Mouse (Mus musculus): ENCODE measurements at regions not wholly inside any gene's neighbourhood (a gene's known extent, or its start where the extent isn't known, plus 50 kb on each side); places are given as distances from the start of the nearest gene placed in this dataset.
A peak's percentile ranks its signal among the peaks of the same experiment; 100 is the strongest.

DNA sequence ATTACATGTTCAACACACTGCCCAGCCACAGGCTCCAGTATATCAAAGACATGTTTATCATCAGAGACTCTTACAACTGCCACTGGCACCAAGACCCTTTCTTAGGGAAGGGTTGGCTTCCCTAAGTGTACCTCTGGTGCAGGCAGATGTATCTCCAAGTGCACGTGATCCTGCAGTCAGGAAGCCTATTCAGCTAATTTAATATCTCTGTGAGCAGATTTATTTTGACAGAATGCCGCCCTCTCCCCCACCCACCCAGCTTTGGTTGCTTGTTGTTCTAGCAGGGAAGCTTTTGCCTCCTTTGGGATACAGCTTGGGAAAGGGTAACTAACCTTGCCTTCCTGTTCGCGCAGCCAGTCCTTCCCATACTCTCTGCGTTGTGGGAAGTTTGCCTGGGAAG lies 83.5 kb upstream of the Spon1 start:
- WGBS: 75% methylated on average over 5 of the region's 5 CpGs
- H3K4me2 ChIP-seq (ENCODE audit: low read depth, low read length): no peak overlapping the region
- ATAC-seq: no peak
- no peak for DNase-seq (ENCODE audit: low spot score)
- no peaks in the 10 kb centered on the region for H3K4me1 ChIP-seq (ENCODE audit: insufficient read depth, low read length)
- no peaks in the 10 kb centered on the region for H3K9me3 ChIP-seq (ENCODE audit: low read length)
- H3K4me3 ChIP-seq (ENCODE audit: low read length): no peak overlapping the region
- H3K9ac ChIP-seq (replicated peaks; ENCODE audit: low read length): no peak overlapping the region
- H3K36me3 ChIP-seq (ENCODE audit: insufficient read depth, low read length): no peaks in the 10 kb centered on the region
- TF ChIP-seq CTCF (IDR thresholded peaks at IDR 0.05; ENCODE audit: low read depth): no peak
- no peak overlapping the region for H3K27ac ChIP-seq
- H3K27me3 ChIP-seq (ENCODE audit: insufficient read depth, low read length): no peaks in the 10 kb centered on the region

DNA sequence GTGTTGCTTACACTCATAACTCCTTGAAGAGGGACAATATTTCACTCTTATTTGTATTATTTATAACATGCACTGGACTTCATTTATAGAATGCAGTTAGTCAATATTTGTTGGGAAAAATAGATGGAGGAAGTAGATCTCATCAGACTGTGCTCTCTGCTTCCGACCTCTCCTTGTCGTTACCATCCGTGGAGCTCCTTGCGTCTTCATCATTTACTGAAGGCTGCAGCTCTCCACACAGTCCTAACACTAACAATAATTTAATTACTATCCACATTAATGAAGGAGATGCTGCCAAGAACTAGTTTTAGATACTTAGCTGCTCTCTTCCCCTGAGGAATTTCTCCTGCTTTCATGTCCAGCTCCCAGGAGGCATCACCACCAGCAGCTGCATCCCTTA lies 80.4 kb upstream of the Spon1 start:
- Histone ChIP-seq H3K4me2 (ENCODE audit: low read depth, low read length) (no peak overlapping the region), H3K4me3 (ENCODE audit: low read length) (no peak overlapping the region), H3K36me3 (ENCODE audit: insufficient read depth, low read length) (no peaks in the 10 kb centered on the region), H3K27ac (no peak overlapping the region), H3K9me3 (ENCODE audit: low read length) (no peaks in the 10 kb centered on the region), H3K4me1 (ENCODE audit: insufficient read depth, low read length) (no peaks in the 10 kb centered on the region), H3K27me3 (ENCODE audit: insufficient read depth, low read length) (no peaks in the 10 kb centered on the region), H3K9ac (replicated peaks; ENCODE audit: low read length) (no peak overlapping the region)
- no peak for TF ChIP-seq CTCF (IDR thresholded peaks at IDR 0.05; ENCODE audit: low read depth)
- DNase-seq (ENCODE audit: low spot score) (no peak), ATAC-seq (no peak)
- WGBS: 80% methylated on average over 4 of the region's 4 CpGs

GRCm38 (mm10) chr7:113686527-113686926 lies 79.3 kb upstream of the Spon1 start:
- H3K4me1 ChIP-seq (ENCODE audit: insufficient read depth, low read length): no peaks in the 10 kb centered on the region
- no peak overlapping the region for H3K4me2 ChIP-seq (ENCODE audit: low read depth, low read length)
- no peak overlapping the region for H3K9ac ChIP-seq (replicated peaks; ENCODE audit: low read length)
- no peaks in the 10 kb centered on the region for H3K9me3 ChIP-seq (ENCODE audit: low read length)
- peak; percentile 50 for DNase-seq (ENCODE audit: low spot score)
- no peaks in the 10 kb centered on the region for H3K27me3 ChIP-seq (ENCODE audit: insufficient read depth, low read length)
- no peak for TF ChIP-seq CTCF (IDR thresholded peaks at IDR 0.05; ENCODE audit: low read depth)
- no peak overlapping the region for H3K4me3 ChIP-seq (ENCODE audit: low read length)
- H3K36me3 ChIP-seq (ENCODE audit: insufficient read depth, low read length): no peaks in the 10 kb centered on the region
- ATAC-seq: no peak
- 44% methylated on average over 3 of the region's 3 CpGs for WGBS
- no peak overlapping the region for H3K27ac ChIP-seq

DNA sequence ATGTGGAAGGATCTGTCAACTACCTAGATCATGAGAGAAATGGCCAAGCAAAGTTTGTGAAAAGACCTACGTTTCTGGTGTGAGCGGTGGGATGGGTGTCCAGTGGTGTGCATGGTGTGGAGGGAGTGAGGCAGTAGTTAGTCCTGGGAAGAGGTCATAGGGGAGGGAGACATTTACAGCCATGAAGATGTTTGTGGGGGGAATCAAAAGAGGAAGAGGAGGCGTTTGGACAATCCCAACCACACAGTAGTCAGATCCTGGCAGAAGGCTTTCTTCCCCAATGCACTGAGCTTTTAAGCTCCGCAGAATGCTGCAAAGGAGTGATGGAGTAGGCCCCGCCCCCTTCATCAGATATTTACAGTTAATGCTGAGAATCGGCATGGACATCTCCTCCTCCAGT lies 78.2 kb upstream of the Spon1 start:
- Histone ChIP-seq H3K36me3 (ENCODE audit: insufficient read depth, low read length) (no peaks in the 10 kb centered on the region), H3K9ac (replicated peaks; ENCODE audit: low read length) (no peak overlapping the region), H3K9me3 (ENCODE audit: low read length) (no peaks in the 10 kb centered on the region), H3K4me2 (ENCODE audit: low read depth, low read length) (no peak overlapping the region), H3K4me1 (ENCODE audit: insufficient read depth, low read length) (no peaks in the 10 kb centered on the region), H3K4me3 (ENCODE audit: low read length) (no peak overlapping the region), H3K27me3 (ENCODE audit: insufficient read depth, low read length) (no peaks in the 10 kb centered on the region), H3K27ac (no peak overlapping the region)
- no peak for TF ChIP-seq CTCF (IDR thresholded peaks at IDR 0.05; ENCODE audit: low read depth)
- 85% methylated on average over 6 of the region's 6 CpGs for WGBS
- no peak for DNase-seq (ENCODE audit: low spot score)
- ATAC-seq: no peak

DNA sequence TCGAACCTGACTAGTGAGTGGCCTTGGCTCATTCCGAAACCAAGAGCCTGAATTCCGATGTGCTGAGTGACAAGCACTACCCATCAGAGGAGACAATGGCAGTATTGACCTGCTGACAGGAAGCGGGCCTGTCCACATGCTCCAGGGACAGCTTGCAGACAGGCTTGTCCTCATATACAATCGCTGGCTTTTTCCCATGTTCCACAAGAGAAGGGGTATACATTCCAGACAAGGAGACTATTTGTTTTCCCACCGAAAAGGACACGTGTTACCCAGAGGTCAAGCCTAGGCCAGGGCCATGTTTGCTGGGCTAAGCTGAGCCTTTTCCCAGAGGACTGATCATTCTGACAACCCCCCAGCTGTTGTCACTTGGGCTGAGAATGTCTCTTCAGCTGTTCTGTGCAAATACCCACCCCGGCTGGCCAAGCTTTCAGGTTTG lies 77.5 kb upstream of the Spon1 start:
- TF ChIP-seq CTCF (IDR thresholded peaks at IDR 0.05; ENCODE audit: low read depth): no peak
- no peaks in the 10 kb centered on the region for H3K9me3 ChIP-seq (ENCODE audit: low read length)
- H3K4me2 ChIP-seq (ENCODE audit: low read depth, low read length): no peak overlapping the region
- H3K4me1 ChIP-seq (ENCODE audit: insufficient read depth, low read length): no peaks in the 10 kb centered on the region
- H3K36me3 ChIP-seq (ENCODE audit: insufficient read depth, low read length): no peaks in the 10 kb centered on the region
- WGBS: 53% methylated on average over 8 of the region's 8 CpGs
- ATAC-seq: no peak
- no peak overlapping the region for H3K9ac ChIP-seq (replicated peaks; ENCODE audit: low read length)
- DNase-seq (ENCODE audit: low spot score): no peak
- H3K4me3 ChIP-seq (ENCODE audit: low read length): no peak overlapping the region
- no peaks in the 10 kb centered on the region for H3K27me3 ChIP-seq (ENCODE audit: insufficient read depth, low read length)
- no peak overlapping the region for H3K27ac ChIP-seq

DNA sequence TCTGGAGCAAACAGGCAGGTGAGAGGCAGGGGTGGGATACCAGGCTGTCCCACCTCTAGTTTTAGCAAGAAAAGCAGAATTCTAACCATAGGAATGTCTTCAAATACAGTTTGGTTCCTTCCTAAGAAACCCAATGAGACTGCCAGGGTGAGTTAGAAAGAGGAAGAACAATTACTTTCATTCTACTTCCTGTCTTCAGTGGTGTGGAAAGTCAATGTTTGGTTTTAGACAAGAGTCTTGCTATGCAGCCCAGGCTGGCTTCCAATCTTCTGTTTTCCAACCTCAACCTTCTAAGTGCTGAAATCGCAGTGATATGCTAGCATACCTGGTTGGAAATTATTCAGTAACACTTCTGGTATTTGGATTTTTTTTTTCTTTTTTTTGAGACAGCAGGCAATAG lies 77.1 kb upstream of the Spon1 start:
- Histone ChIP-seq H3K9ac (replicated peaks; ENCODE audit: low read length) (no peak overlapping the region), H3K9me3 (ENCODE audit: low read length) (no peaks in the 10 kb centered on the region), H3K27me3 (ENCODE audit: insufficient read depth, low read length) (no peaks in the 10 kb centered on the region), H3K4me1 (ENCODE audit: insufficient read depth, low read length) (no peaks in the 10 kb centered on the region), H3K4me3 (ENCODE audit: low read length) (no peak overlapping the region), H3K4me2 (ENCODE audit: low read depth, low read length) (no peak overlapping the region), H3K36me3 (ENCODE audit: insufficient read depth, low read length) (no peaks in the 10 kb centered on the region), H3K27ac (no peak overlapping the region)
- TF ChIP-seq CTCF (IDR thresholded peaks at IDR 0.05; ENCODE audit: low read depth): no peak
- DNase-seq (ENCODE audit: low spot score) (no peak), ATAC-seq (no peak)
- 95% methylated on average over 1 of the region's 1 CpGs for WGBS

DNA sequence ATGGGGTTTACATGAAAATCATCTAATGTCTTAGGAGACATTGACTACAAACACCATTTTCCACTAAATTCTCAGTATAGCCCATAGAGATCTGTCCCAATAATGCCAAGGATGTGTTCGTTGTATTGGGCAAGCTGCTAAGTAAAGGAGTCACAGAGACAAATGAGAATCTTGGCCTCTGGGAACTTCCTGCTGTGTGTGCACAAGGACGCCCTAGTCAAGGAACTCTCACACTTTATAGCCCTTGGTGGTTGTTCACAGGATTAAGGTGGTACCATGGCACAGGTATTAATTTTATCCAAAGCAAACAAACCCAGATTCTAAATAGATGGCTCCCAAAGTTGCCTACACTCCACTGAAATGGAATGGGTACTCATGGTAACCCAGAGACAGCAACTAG lies 76.7 kb upstream of the Spon1 start:
- H3K27me3 ChIP-seq (ENCODE audit: insufficient read depth, low read length): no peaks in the 10 kb centered on the region
- no peak overlapping the region for H3K9ac ChIP-seq (replicated peaks; ENCODE audit: low read length)
- ATAC-seq (no peak), DNase-seq (ENCODE audit: low spot score) (no peak)
- H3K4me3 ChIP-seq (ENCODE audit: low read length): no peak overlapping the region
- H3K27ac ChIP-seq: no peak overlapping the region
- no peak overlapping the region for H3K4me2 ChIP-seq (ENCODE audit: low read depth, low read length)
- no peaks in the 10 kb centered on the region for H3K4me1 ChIP-seq (ENCODE audit: insufficient read depth, low read length)
- no peaks in the 10 kb centered on the region for H3K9me3 ChIP-seq (ENCODE audit: low read length)
- 71% methylated on average over 2 of the region's 2 CpGs for WGBS
- TF ChIP-seq CTCF (IDR thresholded peaks at IDR 0.05; ENCODE audit: low read depth): no peak
- no peaks in the 10 kb centered on the region for H3K36me3 ChIP-seq (ENCODE audit: insufficient read depth, low read length)

Measured in hindbrain, postnatal 0 days (tissue).